Mouse (Mus musculus) stomach, postnatal 0 days (tissue): ENCODE results near the gene Lingo1.

ENCODE experiments used
- CTCF ChIP-seq: IDR thresholded peaks from 2 replicates; pipeline ENCODE4 v1.5.1; 2016; ENCODE audit warnings: antibody characterized with exemption, low read depth, mild to moderate bottlenecking, moderate library complexity
- EP300 ChIP-seq: optimal IDR thresholded peaks from 2 replicates; pipeline ENCODE3; 2016; ENCODE audit warnings: antibody characterized with exemption

- peak; percentile 96 for TF ChIP-seq CTCF
- no peak for TF ChIP-seq EP300
Observed at GRCm38 (mm10) chr9:56843679-56844188, 47.5 kb upstream of the Lingo1 start.
